Mouse (Mus musculus): Measurements from ENCODE around the gene Fbf1. TPM values are rescaled to one million over a fixed set of nuclear protein-coding genes. Genes with fewer than 3 reads are reported as not detected.
A peak's percentile ranks its signal among the peaks of the same experiment; 100 is the strongest.

Gene Fbf1
- total and polyA plus RNA-seq, 2 experiments = 4.5 to 9.0 TPM

- Histone ChIP-seq H3K4me3 (ENCODE audit: insufficient read depth, low read depth, low read length) (no peak overlapping the region), H3K27me3 (ENCODE audit: control insufficient read depth, insufficient read depth, low read length) (no peaks in the 10 kb centered on the region), H3K9ac (ENCODE audit: low read depth, low read length) (no peak overlapping the region), H3K4me1 (ENCODE audit: control insufficient read depth, insufficient read depth, low read length) (no peaks in the 10 kb centered on the region), H3K36me3 (ENCODE audit: control insufficient read depth, insufficient read depth, low read length) (peaks cover 27% of the 10 kb centered on the region), H3K79me2 (ENCODE audit: control insufficient read depth, insufficient read depth, low read length) (no peaks in the 10 kb centered on the region), H3K27ac (replicated peaks; ENCODE audit: insufficient read depth, low read depth, low read length) (no peak overlapping the region)
- peak; percentile 61 for DNase-seq (ENCODE audit: extremely low read depth, low read depth, low spot score)
- 26% methylated on average over 3 of the region's 3 CpGs for WGBS
- TF ChIP-seq POLR2A (IDR thresholded peaks at IDR 0.05; ENCODE audit: extremely low read depth, insufficient read depth, low read length) (no peak), CTCF (IDR thresholded peaks at IDR 0.05; ENCODE audit: low read depth, low read length) (no peak)
Measured at GRCm38 (mm10) chr11:116169214-116169613, 1.2 kb upstream of the Fbf1 start.

- DNase-seq (ENCODE audit: extremely low read depth, low read depth, low spot score) = peak; percentile 31
Measured at GRCm38 (mm10) chr11:116167232-116167631, 734 bp downstream of the Fbf1 start.

DNA sequence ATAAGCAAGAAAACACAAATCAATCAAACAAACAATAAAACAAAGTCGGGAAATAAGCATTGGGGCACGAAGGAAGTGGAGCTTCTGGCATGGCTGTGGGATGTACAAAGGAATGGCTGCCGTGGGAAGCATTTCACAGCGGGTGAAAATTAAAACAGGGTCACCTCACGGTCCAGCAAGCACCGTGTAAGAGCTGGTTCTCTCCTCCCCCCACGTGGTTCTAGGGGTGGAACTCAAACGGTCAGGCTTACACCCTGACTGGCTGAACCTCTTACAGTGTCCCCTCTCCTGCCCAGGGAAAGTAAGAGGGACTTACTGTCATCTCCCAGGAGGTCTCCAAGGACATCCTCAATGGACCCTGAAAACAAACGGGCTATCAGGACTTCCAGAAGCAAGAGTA, 5.0 kb downstream of the Fbf1 start:
- no peak overlapping the region for H3K27ac ChIP-seq (replicated peaks; ENCODE audit: insufficient read depth, low read depth, low read length)
- no peak overlapping the region for H3K9ac ChIP-seq (ENCODE audit: low read depth, low read length)
- H3K4me1 ChIP-seq (ENCODE audit: control insufficient read depth, insufficient read depth, low read length) = no peaks in the 10 kb centered on the region
- no peak for DNase-seq (ENCODE audit: extremely low read depth, low read depth, low spot score)
- H3K4me3 ChIP-seq (ENCODE audit: insufficient read depth, low read depth, low read length) = no peak overlapping the region
- TF ChIP-seq POLR2A (IDR thresholded peaks at IDR 0.05; ENCODE audit: extremely low read depth, insufficient read depth, low read length) = no peak
- TF ChIP-seq CTCF (IDR thresholded peaks at IDR 0.05; ENCODE audit: low read depth, low read length) = no peak
- WGBS = 48% methylated on average over 9 of the region's 9 CpGs
- H3K27me3 ChIP-seq (ENCODE audit: control insufficient read depth, insufficient read depth, low read length) = no peaks in the 10 kb centered on the region
- no peaks in the 10 kb centered on the region for H3K79me2 ChIP-seq (ENCODE audit: control insufficient read depth, insufficient read depth, low read length)
- no peaks in the 10 kb centered on the region for H3K36me3 ChIP-seq (ENCODE audit: control insufficient read depth, insufficient read depth, low read length)

More at GRCm38 (mm10) chr11:116167232-116167631, 734 bp downstream of the Fbf1 start:
- Histone ChIP-seq H3K4me1 (ENCODE audit: control insufficient read depth, insufficient read depth, low read length) (no peaks in the 10 kb centered on the region), H3K27me3 (ENCODE audit: control insufficient read depth, insufficient read depth, low read length) (no peaks in the 10 kb centered on the region), H3K79me2 (ENCODE audit: control insufficient read depth, insufficient read depth, low read length) (no peaks in the 10 kb centered on the region), H3K36me3 (ENCODE audit: control insufficient read depth, insufficient read depth, low read length) (peaks cover 8% of the 10 kb centered on the region), H3K9ac (ENCODE audit: low read depth, low read length) (peak overlapping the region; percentile 73), H3K4me3 (ENCODE audit: insufficient read depth, low read depth, low read length) (peak overlapping the region; percentile 67), H3K27ac (replicated peaks; ENCODE audit: insufficient read depth, low read depth, low read length) (peak overlapping the region; percentile 20)
- no peak for TF ChIP-seq POLR2A (IDR thresholded peaks at IDR 0.05; ENCODE audit: extremely low read depth, insufficient read depth, low read length)
- WGBS = 44% methylated on average over 6 of the region's 6 CpGs

DNA sequence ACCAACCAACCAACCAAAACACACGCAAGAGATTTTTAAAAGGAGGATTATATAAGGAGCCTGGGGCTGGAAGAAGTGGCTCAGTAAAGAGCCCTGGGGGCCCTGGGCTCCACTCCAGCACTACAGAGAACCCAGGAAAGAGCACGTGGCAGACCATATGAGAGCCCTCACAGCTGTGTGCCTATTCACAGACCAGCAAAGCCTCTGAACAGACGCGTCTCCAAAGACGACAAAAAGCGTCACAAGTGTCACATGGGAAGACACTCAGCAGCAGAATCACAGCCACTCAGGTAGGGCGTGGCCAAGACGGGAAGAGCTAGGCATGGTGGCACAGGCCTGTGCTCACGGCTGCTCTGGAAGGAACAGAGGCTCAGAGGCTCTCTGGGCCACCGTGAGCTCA, 5.8 kb downstream of the Fbf1 start:
- no peak for TF ChIP-seq CTCF (IDR thresholded peaks at IDR 0.05; ENCODE audit: low read depth, low read length)
- WGBS = 94% methylated on average over 10 of the region's 10 CpGs

DNA sequence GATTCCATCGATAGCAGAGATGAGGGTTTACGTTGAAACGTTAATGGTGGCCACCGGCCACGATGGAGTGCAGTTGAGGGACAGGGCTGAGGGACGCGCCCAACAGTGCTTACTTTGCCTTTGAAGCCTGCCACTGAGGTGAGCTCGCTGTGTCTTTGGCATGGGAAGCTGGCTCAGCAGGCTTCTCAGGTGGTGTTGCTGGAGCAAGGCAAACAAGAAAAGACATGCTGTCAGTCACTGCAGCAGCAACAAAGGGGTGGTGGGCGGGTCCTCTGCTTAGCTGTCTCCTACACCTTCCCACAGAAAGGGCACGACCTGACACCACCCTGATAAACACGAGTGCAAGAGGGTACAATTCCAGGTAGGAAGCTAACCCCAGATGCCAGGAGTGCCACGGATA, 6.7 kb downstream of the Fbf1 start:
- Histone ChIP-seq H3K4me1 (ENCODE audit: control insufficient read depth, insufficient read depth, low read length) (no peaks in the 10 kb centered on the region), H3K9ac (ENCODE audit: low read depth, low read length) (no peak overlapping the region), H3K27ac (replicated peaks; ENCODE audit: insufficient read depth, low read depth, low read length) (no peak overlapping the region), H3K36me3 (ENCODE audit: control insufficient read depth, insufficient read depth, low read length) (peaks cover 1% of the 10 kb centered on the region; the same call in 1 of the 2 replicates), H3K27me3 (ENCODE audit: control insufficient read depth, insufficient read depth, low read length) (no peaks in the 10 kb centered on the region), H3K79me2 (ENCODE audit: control insufficient read depth, insufficient read depth, low read length) (no peaks in the 10 kb centered on the region), H3K4me3 (ENCODE audit: insufficient read depth, low read depth, low read length) (no peak overlapping the region)
- no peak for DNase-seq (ENCODE audit: extremely low read depth, low read depth, low spot score)
- no peak for TF ChIP-seq CTCF (IDR thresholded peaks at IDR 0.05; ENCODE audit: low read depth, low read length)
- TF ChIP-seq POLR2A (IDR thresholded peaks at IDR 0.05; ENCODE audit: extremely low read depth, insufficient read depth, low read length) = no peak
- 82% methylated on average over 12 of the region's 12 CpGs for WGBS

More for the DNA sequence above, 5.8 kb downstream of the Fbf1 start:
- Histone ChIP-seq H3K27me3 (ENCODE audit: control insufficient read depth, insufficient read depth, low read length) (no peaks in the 10 kb centered on the region), H3K79me2 (ENCODE audit: control insufficient read depth, insufficient read depth, low read length) (no peaks in the 10 kb centered on the region), H3K36me3 (ENCODE audit: control insufficient read depth, insufficient read depth, low read length) (peaks cover under 1% of the 10 kb centered on the region; the same call in 1 of the 2 replicates), H3K27ac (replicated peaks; ENCODE audit: insufficient read depth, low read depth, low read length) (no peak overlapping the region), H3K4me1 (ENCODE audit: control insufficient read depth, insufficient read depth, low read length) (no peaks in the 10 kb centered on the region), H3K4me3 (ENCODE audit: insufficient read depth, low read depth, low read length) (no peak overlapping the region), H3K9ac (ENCODE audit: low read depth, low read length) (no peak overlapping the region)
- no peak for DNase-seq (ENCODE audit: extremely low read depth, low read depth, low spot score)

- TF ChIP-seq POLR2A (IDR thresholded peaks at IDR 0.05; ENCODE audit: extremely low read depth, insufficient read depth, low read length) = no peak
- WGBS = 97% methylated on average over 2 of the region's 2 CpGs
- H3K27ac ChIP-seq (replicated peaks; ENCODE audit: insufficient read depth, low read depth, low read length) = no peak overlapping the region
- H3K4me3 ChIP-seq (ENCODE audit: insufficient read depth, low read depth, low read length) = no peak overlapping the region
- H3K36me3 ChIP-seq (ENCODE audit: control insufficient read depth, insufficient read depth, low read length) = peaks cover 23% of the 10 kb centered on the region
- H3K9ac ChIP-seq (ENCODE audit: low read depth, low read length) = no peak overlapping the region
- no peaks in the 10 kb centered on the region for H3K4me1 ChIP-seq (ENCODE audit: control insufficient read depth, insufficient read depth, low read length)
- no peaks in the 10 kb centered on the region for H3K27me3 ChIP-seq (ENCODE audit: control insufficient read depth, insufficient read depth, low read length)
- no peaks in the 10 kb centered on the region for H3K79me2 ChIP-seq (ENCODE audit: control insufficient read depth, insufficient read depth, low read length)
- no peak for DNase-seq (ENCODE audit: extremely low read depth, low read depth, low spot score)
Measured at GRCm38 (mm10) chr11:116150960-116151359, 17.0 kb downstream of the Fbf1 start.

Data from liver, adult 2 months (tissue).